Mouse (Mus musculus): ENCODE data around the gene Hspa12b.
"Not testable (repeated sequence)": the region's sequence is repeated elsewhere in the genome, so short reads cannot be mapped to it uniquely, and the experiment has no call there.

The Hspa12b gene

DNA sequence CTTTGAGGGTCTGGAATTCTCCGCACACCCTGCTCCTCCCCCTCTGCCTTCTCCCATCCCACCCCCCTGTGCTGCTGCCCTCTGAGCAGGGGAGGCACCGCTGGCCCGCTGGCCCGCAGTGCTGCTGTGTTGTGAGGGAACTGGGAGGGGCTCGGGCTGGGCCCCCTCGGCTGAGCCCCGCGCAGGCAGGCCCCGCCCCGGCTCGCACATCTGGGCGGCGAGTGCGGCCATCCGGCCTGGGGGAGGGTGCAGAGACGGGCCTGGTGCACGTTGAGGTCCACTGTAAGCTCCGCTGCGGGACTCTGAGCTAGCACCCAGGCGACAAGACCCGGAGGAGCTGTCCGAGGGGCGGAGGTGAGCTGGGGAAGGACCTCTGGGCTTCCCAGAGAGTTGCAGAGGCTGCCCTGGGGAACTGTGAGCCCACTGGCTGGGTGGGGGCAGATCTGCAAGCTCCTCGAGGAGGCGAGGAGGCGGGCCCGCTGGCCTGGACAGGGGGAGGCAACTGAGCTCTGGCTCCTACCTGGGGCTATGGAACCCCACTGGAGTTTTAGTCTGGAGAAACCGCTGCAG lies at the start of gene Hspa12b:
Gene Hspa12b (plus strand): TSS at position 120 of the 570 bp plus-strand sequence.
- DNase-seq = peak; percentile 63 to 75

DNA sequence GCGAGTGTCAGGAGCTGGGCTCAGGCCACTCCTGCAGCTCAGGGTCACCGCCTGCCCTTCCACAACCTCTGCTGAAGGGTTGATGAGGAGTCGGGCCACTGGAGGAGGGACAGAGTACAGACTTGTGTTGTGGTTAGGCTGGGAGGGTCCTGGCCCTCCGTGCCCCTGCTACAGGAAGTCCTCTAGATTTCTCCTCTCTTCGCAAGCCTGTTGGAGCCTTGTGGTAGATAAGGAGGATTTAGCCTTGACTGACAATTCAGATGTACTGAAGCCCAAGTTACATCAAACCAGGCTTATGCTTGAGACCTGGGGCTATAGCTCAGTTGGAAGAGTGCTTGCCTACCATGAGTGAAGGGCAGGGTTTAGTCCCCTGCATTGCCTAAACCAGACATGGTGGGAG lies 46.6 kb upstream of the Hspa12b start:
- no peak for DNase-seq

DNA sequence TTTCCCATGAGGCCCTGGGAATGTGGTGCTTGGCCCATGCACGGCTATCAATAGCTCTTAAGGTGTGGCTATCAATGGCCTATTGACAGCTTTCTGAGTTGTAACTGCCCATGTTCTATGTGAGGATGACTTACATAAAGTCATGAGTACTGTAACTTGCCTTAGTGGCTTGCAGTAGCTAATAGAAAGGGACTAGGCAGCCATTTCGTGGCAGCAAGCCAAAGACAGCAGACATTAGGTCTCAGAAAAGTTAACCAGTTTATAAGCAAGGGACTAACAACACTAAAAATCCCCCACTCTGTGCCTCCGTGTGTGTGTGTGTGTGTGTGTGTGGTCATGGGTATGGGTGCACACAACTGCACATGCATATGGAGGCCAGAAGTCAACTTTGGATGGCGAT lies 42.9 kb upstream of the Hspa12b start:
- no peak for DNase-seq

DNA sequence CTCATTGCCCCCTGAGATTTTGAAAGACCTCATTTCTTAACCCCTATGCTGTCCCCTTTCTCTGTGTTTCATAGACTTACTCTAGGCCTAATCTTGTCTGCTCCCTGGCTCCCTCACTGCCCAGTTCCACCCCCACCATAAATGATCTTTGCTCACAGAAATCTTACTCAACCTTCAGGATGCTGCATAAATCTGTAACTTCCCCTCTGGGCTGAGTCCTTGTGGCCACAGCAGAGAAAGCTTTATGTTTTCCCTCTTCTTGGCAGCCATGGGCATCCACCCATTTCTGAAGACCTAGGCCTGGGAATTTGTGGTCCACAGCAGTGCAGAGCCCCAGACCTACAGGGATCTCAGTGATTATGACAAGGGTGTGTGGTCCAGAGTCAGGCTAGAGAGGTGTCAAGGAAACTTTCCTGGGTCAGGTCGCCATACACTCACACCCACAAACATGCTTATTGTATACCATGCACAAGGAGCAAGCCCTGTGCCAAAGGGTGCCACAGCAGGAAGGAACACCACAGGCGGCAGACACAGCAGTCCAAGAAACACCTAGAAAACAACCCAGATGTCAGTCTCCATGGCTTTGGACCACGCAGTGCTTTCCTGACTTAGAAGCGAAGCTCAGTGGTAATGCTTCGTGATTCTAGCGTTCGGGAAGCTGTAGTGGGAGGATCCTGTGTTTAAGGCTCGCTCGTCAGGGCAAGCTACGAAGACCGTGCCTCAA lies 40.3 kb upstream of the Hspa12b start, which contains the start of gene Siglec1:
Gene Siglec1 (minus strand): TSS at position 99 of the 724 bp plus-strand sequence.
- DNase-seq = no peak

DNA sequence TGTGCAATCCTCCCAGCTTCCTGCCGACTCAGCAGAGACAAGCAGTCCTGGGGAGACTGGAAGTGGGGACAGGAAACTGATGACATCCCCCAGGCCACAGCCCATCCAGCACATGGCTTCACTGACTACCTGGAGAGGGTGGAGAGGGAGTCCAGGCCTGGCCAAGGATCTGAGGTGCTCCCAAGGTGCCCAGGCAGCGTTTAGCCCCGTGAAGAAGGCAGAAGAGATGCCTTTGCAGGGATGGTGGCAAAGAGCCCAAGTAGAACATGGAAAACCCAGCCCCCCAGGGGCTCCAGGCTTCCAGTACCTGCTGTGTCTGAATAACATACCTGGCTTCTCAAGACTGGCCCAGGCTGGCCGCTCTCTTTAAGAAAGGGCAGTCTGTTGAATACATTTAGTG lies 38.5 kb upstream of the Hspa12b start:
- no peak for DNase-seq

DNA sequence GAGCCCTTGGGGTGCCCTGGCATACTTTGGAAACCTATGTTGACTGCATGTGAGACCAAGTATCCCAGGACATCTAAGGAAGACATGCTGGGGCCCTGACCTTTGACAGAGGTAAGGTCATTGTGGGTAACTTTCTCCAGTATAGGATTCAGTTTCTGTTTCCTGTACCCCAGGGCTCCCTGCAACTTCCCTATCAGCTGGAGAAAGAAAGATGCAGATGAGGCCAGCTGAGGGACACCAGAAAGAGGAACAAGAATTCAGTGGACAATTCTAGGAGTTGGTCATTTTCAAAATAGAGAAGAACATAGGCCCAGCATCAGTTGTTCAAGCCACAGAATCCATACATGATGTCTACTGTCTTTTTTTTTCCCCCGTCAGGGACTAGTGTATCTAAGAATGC lies 37.4 kb upstream of the Hspa12b start:
- DNase-seq = peak in 1 of 2 experiments; percentile 19

DNA sequence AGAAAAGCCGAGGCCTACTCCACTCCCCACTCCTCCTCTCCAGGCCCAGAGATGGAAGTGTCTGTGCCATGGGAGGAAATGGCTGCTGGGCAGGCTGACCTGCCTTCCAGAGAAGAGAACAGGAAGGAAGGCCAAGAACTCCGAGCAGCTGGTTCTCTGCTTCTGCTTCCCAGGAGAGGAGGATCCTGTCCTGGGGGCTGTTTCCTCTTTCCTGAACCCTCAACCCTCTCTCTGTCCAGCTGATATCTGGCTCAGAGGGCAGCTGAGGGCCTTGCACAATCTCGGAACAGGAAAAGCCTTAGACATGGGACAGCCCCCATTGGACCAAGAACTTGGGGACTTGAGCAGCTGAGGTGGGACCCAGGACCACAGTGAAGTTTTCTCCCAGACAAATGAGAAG lies 36.2 kb upstream of the Hspa12b start:
- DNase-seq = peak; percentile 39 to 50

DNA sequence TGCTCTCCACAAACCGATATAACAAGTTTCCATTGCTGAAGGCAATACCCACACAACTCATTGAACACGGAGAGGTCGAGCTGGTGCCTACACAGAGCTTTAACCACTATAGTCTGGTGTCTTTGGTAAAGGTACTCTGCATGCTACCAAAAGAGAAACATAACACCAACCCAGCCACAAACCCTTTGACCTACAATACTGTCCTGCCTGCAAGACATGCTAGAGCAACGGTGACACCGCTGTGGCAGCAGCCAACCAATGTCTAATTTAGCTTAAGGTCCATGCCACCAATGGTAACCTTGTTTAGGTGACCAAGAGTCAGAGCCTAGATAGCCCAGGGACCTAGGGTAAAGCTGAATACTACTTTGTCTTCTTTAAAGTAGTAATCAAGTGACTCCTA lies 33.5 kb upstream of the Hspa12b start:
- DNase-seq = peak in 1 of 2 experiments; percentile 0

DNA sequence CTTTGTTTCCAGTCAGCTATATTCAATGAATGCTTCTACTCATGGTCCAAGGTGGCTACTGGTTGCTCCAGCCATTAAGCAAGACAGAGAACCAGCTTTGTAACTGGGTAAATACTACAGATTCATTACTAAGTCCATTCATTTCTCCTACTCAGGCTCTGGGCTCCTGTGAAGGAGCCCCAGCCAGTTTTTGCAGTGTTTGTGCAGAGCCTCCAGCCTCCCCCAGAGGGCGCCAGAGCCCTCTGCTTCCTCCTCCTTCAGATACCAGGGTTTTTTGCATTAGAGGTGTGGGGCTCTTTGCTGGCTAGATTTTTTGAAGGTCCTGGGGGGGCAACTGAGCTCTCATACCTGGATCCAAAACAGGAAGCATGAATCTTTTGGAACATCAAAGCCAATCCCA lies 32.3 kb upstream of the Hspa12b start:
- DNase-seq = peak; percentile 77 to 81

DNA sequence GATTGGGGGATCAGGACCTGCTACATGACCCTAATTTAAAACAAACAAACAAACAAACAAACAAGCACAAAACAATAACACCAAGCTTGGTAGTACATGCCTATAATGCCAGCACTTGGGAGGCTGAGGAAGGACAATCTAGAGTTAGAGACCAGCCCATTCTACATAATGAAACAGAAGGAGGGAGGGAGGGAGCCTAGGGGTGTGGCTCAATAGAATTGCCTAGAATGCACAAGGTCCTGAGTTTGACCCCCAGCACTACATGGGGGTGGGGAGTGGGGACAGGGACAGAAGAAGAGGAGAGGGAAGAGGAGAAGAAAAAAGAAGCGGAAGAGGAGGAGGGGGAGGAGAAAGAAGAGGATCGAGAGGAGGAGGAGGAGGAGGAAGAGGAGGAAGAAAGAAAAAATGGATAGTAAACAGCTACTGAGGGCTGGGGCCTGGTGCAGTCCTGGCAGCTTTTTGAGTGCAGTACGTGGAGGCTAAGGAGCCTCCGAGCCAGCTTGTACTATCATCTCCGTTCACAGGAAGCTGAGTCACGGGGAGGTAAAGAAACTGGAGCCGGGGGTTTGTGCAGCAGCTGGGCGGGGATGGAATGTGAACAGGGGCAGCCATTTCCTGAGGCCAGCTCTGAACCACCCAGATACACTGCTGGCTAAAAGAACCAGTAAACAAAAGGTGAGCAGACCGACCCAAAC lies 30.8 kb upstream of the Hspa12b start:
- DNase-seq = peak; percentile 72 to 80

DNA sequence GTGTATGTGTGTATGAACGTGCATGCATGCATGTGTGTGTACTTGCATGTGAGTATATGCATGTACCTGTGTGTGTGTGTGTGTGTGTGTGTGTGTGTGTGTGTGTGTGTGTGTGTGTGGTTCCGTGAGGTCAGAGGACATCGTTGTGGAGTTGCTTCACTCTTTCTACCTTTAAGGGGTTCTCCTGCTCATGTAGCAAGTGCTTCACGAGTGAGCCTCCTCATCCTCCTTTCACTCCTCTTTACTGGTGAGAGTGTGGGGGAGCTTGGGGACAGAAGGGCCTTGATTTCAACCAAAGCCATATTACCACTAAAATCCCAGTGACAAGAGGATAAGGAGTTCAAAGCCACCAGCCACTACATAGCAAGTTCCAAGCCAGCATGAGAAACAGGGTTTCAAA lies 30.0 kb upstream of the Hspa12b start:
- no peak for DNase-seq

DNA sequence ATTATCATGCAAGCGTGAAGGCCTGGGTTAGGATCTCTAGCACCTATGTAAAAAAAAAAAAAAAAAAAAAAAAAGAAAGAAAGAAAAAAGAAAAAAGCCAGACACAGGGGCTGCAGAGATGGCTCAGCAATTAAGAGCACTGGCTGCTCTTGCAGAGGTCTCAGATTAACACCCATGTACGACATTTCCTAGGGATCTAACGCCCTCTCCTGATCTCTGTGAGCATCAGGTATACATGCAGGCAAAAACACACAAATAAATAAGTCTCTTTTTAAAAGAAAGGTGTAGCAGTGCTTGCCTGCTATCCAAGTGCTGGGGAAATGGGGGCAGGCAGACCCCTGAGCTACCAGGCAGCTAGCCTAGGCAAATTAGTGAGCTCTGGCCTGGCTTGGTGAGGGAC lies 25.6 kb upstream of the Hspa12b start:
- DNase-seq = no peak

DNA sequence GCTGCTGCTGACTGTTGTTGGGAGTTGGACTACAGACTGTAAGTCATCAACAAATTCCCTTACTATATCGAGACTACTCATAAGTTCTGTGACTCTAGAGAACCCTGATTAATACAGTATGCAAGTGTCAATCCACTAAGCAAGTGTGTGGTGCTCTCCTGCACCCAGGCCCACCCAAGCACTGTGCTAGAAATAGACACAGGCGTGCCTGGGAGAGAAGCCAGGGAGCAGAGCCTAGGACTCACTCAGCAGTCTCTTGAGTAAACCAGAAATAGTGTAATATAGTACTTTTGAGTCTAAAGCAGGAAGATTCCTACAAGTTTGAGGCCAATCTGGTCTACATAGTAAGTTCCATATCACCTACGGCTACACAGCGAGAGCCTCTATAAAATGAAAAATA lies 23.1 kb upstream of the Hspa12b start:
- no peak for DNase-seq

DNA sequence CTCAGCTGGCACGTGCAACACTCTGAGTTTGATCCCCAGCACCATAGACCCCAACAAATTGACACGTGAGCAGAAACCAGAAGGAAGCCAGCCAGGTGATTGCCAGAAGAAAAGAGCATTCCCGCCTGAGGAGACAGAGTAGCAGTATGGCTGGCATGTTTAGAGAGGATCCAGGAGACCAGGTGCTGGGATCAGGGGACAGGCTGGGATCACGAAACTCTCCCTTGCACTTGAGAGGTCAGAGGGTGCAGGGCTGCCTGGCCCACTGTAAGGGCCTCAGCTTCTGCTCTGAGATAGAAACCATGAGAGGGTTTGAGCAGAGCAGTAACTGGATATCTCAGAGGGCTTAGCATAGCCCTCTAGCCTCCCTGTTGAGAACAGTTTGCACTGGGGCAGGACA lies 22.0 kb upstream of the Hspa12b start:
- not testable (repeated sequence) for DNase-seq

DNA sequence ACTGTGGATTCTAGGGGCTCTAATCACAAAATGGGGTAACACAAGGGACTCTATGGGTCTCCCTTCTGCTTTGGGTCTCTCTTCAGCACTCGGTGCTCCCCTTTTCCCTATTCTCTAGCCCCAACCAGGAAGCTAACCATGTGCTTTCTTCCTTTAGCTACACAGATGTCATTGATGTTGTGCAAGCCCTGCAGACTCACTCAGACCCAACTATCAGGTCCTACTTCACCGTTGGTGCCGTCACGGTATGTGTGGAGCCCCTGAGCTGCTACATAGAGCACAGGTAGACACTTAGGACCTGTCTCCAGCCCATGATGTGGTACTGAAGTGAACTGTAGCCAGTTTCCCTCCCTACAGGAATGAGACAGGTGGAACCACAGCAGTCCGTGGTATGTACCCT lies 21.1 kb upstream of the Hspa12b start:
- DNase-seq = no peak

DNA sequence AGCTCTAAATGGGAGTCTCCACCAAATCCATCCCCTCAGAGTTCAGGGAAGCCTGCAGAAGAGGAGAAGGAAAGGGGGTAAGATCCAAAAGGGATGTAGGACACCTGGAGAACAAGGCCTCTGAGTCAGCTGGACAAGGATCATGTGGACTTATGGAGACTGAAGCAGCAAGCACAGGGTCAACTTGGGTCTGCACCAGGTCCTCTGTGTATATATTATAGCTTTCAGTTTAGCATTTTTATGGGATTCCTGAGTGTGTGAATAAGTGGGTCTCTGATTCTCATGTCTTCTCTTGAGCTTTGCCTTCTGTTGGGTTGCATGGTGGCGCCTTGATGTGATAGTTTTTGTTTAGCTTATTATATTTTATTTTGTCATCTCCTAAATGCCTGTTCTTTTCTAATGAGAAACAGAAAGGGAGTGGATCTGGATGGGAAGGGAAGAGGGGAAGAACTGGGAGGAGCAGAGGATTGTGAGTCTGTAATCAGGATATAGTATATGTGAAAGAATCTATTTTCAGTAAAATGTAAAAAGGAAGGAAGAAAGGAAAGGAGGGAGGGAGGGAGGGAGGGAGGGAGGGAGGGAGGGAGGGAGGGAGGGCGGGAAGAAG lies 8.0 kb upstream of the Hspa12b start:
- no peak for DNase-seq

DNA sequence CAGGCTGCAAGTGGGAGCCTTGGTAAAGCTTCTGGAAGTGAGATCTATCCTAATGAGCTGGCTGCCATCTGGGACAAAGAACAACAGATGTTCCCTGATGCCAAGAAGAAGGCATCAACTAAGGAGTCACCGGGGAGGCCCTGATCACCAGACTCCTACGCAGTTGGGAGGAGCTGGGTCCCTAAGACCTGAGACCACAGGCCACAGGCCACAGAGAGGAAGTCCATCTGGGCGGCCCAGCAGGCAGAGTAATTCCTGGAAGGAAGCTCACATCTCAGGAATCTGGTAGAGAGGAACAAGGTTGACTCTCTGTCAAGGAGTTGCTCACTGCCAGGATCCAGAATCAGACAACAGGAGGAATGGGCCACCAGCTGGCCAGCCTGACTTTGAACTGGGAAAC lies 2.9 kb upstream of the Hspa12b start:
- peak; percentile 48 to 53 for DNase-seq

DNA sequence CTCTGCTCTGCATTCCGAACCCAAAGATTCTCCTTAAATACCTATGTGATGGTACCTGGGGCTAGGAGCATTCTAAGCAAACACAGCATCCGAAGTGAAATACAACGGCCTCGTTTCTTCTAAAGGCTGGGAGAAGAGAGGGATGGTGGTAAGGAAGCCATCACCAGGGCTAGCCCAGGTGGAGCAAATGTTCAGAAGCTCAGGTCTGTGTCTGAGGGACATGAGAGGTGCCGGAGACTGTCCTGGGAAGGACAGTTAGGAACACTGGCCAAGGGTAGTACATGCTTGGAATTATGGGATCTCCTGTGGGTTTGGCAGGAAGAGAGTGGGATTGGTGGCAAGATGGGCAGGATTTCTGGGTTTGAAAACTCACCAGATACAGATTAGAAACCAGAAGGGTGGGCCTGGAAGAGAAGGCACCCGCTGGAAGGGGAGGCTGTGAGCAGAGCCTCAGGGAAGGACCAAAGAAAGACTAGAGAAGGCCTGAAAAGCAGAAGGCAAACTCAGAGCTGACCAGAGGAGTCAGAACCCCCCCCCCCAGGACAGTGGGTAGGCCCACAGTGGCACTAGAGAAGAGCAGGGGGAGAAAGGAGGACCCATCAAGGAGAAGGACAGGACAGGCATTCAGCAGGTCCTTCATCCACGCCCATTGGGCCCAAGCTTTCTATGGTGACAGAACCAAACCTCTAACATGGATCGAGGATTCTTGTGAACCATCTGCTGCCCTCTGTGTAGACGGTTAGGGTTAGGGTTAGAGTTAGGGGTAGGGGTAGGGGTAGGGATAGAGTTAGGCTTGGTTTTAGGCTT lies 1.7 kb upstream of the Hspa12b start:
- DNase-seq = no peak

DNA sequence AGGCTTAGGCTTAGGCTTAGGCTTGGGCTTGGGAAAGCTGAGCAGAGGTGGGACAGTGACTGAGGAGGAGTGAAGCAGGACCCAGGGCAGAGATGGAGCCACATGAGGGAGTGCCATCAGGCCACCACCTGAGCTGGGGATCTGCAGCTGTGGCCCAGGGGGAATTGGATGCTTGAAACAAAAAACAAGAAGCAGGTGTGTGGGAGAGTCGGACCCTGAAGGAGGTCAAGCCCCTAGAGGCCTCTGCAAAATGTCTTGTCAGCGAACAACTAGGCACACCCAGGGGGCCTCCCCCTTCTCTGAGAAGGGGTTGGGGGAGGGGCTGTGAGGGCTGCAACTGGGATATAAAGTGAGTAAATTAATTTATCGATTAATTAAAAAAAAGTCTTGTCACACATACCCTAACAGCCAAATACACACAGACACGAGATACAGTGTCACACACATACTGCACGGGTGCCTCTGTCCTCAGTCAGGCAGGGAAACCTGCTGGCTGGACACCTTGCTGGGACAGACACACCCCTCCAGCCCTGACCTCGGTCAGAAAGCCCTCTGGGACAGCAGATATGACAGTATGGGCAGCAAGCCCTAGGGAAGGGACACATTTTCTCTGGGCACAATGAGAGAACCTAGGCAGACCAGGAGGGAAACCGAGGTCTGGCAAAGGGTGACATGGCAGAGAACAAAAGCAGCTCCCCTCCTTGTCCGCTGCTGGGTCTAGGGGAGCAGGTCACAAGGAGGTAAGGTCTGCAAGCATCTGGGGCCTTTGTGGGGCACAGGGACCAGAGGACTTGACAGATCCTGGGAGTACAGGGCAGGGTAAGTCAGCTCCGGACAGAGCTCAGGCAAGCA lies 890 bp upstream of the Hspa12b start:
- DNase-seq = no peak

DNA sequence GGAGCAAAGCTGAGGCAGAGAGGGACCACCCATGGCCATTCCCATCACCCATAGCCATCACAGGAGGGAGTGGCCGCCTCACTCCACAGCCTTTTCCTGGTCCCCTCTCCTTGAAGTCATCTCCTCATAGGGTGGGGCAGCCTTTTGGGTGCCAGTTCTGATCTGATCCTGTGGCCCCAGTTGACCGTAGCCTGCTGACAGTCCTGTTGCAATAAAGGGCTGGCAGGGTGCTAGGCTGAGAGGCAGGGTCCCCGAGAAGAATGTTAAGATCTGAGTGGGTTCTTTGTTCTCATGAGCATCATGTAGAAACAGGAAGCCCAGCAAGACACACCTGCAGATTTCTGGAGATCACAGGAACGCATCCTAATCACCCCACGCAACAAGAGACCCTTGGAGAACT lies 1.1 kb downstream of the Hspa12b start:
- DNase-seq = peak; percentile 59 to 74

DNA sequence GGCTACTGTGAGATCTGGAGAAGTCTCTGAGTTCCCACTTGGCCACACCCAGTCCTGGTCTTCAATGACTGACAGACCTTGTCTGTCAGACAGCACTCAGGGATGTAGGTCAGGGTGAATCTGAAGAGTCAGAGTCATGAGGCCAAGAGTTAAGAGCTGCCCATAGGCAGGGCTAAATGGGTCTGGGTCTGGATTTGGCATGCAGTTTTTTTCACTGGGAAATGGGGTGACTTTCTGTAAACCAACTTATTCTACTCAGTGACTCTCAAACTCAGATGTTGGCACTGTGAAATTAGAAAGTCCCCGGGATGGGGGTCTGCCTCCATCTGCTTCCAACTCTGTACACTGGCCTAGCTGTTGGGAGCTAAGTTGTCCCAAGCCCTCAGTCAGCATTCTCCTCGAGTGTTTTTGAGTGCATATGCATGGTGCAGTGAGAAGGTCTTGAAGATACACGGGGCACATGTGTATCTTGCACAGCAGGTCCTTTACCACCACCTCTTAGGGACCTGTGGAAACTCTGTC lies 1.6 kb downstream of the Hspa12b start:
- no peak for DNase-seq

DNA sequence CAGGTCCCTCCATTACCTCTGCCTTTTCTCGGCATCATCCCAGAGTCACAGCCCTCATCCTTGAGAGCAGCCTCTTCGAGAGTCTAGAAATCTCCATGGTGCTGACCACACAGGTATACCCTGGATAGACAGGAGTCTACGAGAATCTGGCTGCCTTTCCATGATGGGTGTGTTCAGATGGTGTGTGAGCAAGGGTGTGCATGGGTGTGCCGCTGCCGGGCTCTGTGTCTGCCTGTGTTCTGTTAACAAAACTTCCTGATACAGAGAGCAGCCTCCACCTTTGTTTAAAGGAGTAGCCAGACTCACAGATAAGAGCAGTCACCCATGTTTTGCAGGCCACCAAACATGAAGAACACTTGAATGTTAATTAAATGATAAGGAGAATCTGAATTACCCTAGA lies 2.8 kb downstream of the Hspa12b start:
- peak; percentile 46 to 57 for DNase-seq
